Mouse (Mus musculus) gastrocnemius, postnatal 10 days (tissue): ENCODE measurements at regions not wholly inside any gene's neighbourhood (a gene's known extent, or its start where the extent isn't known, plus 50 kb on each side); places are given as distances from the start of the nearest gene placed in this dataset.
A peak's percentile ranks its signal among the peaks of the same experiment; 100 is the strongest.

ENCODE experiments used
- DNase-seq: peaks from one replicate; pipeline ENCODE4 v3.0.0; 2021; ENCODE audit warnings: mixed read lengths

DNA sequence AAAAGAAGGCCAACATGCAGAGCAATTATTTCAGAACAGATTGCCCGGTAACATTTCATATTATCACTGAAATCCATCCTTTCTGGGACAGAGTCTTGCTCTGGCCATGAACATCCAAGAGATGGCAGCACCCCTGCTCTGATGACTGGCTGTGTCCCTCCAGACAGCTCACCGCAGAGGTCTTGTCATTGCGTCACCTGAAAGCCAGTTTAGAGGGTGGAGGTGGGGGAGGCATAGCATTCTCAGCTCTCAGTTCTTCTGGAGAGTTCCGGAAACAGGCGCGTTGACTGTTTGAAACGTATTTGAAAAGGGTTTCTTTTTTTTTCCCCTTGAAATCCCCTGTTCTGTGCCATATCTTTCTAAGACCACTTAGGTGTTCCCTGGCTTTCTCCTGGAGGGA lies 145.7 kb upstream of the Pgrmc2 start:
- DNase-seq, result peak; percentile 38

DNA sequence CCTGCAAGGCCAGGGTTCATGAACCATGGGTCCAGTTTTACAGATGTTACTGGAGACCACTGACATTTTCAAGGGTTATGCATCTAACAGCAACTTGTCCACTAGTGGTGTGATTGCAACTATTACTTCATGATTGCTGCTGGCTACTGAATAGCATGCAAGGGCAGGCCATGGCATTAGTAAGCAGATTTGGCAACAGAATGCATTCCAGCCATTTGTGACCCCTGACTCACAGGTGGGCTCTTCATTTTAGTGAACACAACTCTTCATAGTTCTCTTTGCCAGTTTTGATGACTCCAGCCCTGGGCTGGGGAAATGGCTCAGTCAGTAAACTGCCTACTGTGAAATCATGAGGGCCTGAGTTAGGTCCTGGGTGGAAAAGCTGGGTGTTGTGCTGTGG lies 137.9 kb upstream of the Pgrmc2 start:
- no peak for DNase-seq

DNA sequence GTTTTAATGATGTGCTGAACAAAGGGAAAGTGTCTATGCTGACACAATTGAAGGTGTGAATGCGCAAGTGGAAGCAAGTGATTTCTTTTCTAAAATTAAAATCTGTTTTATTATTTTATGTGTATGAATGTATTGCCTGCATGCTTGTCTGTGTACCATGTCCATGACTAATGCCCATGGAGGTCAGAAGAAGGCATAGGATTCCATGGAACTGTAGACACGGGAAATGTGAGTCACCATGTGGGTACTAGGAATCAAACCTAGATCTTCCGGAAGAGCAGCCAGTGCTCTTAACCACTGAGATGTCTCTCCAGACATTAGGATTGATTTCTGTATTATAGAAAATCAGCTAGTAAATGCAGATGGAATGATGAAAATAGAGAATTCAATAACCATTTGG lies 134.9 kb upstream of the Pgrmc2 start:
- DNase-seq, result no peak

DNA sequence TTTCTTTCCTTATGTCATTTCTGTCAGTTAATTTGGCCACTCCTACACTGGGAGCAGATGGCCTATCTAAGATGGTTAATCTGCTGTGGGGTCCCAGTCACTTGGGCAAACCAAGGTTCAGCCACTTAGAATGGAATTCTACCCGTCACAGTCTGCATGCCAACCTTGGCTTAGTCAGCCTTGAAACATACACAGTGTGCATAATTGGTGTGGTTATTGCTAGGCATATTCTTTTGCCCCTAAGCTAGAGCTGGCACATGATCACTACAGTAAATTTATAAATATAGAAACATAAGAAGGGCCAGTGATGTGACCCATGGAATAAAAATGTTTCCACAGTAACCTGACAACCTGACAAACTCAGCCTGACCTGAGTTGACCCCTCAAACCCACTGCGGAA lies 130.7 kb upstream of the Pgrmc2 start:
- DNase-seq, result no peak

DNA sequence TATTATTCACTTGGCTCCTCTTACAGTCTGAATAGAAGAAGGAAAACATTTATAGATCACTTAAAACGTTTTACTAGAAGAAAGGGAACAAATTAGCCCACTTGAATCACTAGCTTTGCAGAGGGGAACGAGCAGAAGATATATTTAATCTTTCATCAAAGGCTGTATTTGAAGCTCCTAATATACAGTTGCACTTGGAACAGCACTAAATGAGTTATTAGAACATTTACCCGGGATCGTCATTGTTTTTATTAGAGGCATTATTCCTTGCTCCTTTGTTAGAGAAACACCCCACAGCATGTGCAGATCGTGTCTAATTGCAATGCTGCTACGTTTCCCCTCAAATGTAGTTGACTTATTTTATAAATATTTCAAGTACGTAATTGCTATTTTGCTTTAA lies 127.5 kb upstream of the Pgrmc2 start:
- DNase-seq, result no peak

DNA sequence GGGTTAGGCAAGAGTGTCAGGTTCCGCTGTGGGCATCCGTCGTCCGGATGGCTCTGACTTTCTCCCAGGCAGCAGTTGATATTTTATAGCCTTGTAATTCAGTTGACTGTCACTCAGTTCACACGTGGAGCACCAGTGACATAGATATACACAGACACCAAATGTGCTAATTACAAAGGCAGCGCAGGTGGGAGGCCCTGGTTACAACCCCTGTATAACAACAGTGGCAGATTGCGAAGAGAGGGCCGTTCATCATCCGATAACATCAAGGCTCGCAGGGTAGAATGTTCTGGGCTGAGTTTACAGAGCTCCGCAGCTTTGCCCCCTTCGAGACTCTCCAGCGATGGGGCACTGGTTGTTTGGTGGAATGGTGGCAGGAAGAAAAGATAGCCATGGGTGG lies 120.0 kb upstream of the Pgrmc2 start:
- DNase-seq, result no peak

DNA sequence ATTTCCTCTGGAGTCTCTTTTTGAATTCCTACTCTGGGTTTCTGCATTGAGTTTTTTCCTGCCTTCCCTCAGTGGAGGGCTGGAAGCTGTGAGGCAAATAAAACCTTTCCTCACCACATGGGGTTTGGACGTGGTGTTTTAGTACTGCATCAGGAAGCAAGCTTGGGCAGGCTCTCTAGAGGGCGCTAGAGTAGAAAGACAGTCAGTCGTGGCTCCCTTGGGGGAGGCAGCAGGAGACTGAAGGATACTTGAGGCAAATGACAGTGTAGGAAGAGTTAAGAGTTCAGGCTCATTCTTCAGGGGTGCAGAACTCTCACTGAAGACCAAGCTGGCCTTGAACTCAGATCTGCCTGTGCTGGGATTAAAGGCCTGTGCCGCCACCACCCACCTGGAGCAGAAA lies 118.9 kb upstream of the Pgrmc2 start:
- DNase-seq, result no peak

DNA sequence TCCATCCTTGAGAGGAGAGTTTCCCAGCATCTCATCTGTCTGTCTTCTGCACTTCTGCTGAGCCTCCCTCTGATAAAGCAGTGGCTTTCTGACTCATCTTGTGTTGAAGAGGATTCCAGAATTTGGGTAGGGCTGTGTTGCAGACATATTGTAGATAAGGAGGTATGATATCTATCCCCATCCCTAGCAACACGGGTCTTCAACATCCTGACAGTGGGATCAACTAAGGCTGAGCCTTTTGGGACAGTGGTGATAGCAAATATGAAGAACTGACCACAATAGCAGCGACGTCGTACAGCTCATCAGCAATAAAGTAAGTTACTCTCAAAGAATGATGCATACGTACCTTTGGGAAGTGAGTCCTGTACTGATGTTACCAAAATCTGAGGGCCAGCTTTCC lies 117.2 kb upstream of the Pgrmc2 start:
- no peak for DNase-seq

DNA sequence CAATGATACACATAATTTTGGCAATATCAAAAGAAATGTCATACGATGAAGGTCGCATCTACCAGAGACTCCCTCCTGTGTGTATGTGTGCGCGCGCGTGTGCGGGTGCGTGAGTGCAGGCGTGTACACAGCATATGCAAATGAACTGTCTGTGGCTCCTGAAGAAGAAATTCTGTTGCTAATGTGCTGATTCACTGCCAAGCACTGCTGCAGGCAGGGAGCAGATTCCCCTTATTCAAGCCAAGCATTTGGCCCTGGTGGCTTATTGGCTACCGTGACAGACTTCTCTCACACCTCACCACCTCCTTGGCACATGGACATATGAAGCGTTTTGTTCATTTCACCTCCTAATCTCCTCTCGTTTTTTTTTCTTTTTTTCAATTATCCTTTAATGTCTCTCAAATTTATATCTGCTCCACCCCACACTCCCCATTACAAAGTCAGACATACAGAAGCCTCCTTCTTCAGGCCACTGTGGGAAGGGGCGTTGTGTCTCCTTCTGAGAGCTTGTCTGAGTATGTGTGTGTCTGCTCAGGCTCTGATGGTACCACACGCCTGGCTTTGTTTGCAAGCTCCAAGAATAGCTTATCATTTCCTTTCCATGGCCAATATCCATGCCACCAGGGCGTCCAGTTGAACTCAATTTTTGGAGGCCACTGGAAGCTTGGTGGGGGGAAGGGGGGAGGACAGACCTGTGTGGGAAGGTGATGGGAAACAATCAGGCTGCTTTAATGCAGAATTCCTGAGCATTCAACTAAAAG lies 115.5 kb upstream of the Pgrmc2 start:
- DNase-seq, result no peak

DNA sequence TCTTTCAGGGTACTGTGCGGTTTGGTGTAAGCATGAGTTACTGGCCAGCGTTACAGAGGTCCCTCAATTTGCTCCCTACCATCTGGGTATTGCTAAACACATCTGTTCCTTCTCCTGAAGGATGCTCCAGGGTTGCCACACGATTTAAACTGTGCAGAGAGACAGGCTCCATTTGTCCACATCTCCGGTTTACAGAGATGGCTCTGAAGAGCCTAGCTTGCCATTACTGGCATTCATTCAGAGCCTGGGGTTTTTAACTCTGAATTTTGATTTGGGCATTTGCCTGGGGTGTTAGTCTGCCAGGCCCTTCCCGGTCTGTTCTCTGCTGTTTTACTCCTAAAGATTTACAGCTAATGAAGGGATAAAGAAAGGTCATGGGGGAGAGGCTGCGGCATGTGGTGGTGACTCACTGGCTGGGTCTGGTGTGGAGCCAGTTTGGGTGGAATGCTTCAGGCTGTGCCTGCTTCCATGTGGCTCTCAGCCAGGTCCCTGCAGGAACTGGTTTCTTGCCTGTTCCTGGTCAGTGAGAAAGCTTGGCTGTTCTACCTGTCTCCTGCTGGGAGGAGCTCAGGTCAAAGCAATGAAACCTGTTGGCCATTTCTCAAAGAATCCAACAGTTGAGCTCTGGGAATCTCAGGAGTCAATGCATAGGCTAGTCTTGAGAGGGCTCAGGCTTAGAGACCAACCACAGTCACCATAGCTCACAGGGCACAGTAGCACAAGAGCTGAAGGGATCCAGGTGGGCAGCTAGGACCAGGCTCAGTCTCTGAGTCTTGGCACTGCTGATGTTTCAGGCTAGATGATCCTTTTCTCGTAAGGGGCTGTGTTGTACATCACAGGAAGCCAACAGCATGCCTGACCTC lies 112.5 kb upstream of the Pgrmc2 start:
- DNase-seq, result peak; percentile 77

DNA sequence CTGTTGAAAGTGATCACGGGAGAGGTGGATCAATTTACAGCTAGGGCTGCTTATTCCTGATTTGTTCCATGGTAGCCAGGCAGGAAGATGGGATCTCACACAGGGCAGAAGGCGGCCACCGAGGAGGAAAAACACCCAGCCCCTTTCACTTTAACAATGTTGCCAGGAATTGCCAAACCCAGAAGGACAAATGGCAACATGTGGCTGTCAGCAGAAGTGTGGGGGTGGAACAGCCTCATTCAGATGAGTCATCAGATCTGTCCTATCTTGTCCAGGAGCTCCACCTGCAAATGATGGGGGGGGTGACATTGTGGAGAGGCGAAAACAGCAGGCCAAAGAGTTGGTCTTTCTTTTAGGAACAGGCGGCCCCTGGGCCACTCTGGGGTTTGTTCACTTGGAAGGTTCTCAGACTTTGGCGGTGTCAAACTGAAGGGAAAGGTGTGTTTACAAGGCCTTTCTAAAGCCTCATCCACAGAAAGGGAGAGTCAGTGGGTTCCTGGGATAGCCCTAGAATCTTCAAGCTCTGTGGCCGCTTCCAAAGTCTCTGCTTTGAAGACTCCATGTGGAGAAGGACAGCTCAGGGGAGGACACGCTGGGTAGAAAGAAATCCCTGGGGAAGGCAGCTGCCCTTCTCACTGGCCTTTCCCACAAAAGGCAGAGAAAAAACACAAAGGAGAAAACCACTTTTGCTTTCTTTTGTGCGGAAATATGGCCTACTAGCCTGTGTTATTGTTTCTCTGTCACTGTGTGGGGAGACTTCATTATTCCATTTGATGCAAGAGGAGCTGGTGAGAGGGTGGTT lies 111.7 kb upstream of the Pgrmc2 start:
- DNase-seq, result no peak

DNA sequence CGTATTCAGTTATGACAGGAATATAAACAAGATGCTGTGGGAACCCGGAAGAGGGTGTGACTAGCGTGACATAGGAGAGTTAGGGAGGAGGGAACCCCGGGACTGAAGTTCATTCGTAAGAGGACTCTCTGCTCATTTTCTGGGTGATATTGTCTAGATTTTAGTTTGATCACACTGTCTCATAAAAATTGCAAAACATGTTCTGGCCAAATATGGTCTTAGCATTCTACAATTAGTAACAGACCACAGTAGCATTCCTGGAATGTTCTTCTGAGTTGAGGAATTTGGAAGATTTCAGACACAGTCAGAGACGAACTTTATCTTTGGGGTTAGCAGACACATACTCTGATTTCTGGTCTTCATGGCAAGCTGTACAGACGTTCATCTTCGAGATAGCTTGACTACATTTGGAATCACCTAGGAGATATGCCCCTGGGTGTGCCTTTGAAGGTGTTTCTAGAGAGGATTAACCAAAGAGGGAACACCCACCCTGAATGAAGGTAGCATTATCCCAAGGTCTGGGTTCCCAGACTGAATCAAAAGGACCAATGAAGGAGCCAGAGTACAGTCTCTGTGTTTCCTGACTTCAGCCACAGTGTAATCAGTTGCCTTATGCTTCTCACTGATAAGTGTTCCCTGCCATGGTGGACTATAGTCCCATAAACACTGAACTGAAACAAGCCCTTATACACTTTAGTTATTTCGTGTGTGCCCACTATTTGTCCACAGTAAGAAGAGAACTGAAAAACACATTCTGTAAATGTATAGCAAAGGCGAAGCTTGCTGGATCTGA lies 102.7 kb upstream of the Pgrmc2 start:
- DNase-seq, result no peak

DNA sequence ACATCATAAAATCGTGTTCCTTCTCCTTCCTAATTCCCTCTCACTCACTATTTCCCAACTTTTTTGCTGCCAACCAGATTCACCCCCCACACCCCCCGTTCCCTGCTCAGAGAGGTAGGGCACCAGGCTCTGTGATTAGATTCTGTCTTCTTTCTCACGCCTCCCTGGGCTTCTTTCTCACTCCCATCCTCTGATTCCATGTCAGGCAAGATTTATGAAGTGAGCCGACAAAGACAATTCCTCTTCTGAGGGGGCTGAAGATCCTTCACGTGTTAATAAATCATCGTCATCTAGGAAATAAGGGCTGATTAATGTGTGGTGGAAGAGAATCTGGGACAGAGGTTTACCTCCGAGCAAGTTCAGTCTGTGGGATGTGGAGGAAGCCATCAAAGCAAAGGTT lies 101.5 kb upstream of the Pgrmc2 start:
- no peak for DNase-seq

DNA sequence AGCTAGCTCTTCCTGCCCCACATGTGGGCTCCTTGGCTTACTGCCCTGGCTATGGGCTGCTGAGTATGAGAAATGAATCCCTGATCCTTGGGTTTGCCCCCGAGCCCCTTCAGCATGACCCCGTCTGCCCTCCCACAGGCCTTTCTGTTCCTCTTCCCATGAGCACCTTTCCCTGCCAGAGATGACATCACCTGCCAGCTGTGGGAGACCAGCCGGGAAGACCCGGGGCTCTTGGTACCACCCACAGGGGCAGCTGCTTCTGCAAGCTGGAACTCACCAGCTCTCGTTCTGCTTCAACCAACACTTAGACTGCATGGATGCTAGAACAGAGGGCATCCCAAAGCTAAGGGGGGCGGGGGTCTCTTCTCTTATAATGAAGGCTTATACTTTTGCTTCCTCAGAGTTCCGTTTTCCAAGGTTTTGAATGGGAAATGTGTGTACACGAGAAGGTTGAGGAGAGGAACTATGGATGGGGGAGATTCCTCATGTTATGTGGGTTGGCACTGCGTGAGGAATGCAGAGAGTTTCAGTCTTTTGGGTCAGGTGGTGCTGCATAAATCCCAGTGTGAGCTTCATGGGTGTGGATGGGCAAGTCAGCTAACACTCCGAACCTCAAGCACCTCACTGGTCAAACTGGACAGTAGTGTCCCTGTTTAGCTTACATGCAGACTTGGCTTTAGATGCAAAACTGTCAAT lies 100.2 kb upstream of the Pgrmc2 start:
- peak; percentile 33 for DNase-seq

DNA sequence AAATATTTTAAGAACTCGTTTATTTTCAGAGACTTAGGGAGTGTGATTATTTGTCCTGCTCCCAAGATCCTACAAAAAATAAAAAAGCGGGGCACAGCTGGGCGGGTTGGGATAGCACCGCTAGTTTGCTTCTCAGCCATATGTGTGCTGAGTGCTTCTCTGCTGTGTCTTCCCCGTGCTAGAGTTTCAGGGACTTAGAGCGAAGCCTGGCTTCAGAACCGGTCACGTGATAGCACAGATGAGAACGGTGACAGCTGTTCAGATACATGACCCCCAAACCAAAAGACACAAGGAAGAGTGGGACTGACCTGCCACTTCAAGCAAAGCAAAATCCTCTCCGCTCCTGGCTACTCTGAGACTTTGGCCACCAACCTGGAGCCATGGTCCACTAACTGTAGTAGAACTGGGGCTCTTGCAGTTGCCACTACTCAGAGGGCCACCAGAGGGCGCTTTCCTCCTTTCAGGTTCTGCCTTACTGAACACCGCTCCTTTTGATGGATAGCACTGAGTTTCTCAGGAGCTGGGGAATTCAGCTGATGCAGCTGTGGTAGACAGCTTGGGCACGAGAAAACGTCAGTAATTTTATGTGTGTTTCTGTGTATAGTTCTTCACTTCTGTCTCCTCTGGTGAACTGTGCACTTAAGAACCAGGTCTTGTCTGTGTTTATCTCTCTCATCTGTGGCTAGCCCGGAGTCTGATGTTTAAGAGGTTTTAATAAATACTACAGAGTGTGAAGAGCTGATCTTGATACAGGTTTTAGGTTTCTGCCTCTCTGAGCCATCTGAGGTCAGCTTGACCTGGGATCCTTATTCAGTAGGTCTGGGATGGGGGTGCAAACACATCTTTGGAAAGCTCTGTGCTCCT lies 99.4 kb upstream of the Pgrmc2 start:
- DNase-seq, result peak; percentile 88

DNA sequence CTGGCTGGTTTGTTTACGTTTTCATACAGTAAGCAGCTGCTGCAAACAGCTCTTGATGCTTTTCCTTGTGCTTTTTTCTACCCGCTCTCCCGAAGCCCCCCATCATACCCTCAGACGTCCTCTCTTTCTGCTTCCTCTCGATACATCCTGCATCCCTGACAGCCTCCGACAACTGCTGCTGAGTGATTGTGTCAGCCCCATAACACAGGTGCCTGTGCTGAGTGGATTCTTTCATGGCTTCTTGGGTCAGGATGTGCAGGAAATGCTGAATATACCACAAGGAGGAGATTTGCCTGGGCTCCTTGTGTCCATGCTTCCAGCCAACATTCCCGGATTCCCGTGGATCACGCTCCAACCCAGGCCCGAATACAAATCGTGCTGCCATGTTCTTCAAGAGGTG lies 98.6 kb upstream of the Pgrmc2 start:
- DNase-seq, result no peak

DNA sequence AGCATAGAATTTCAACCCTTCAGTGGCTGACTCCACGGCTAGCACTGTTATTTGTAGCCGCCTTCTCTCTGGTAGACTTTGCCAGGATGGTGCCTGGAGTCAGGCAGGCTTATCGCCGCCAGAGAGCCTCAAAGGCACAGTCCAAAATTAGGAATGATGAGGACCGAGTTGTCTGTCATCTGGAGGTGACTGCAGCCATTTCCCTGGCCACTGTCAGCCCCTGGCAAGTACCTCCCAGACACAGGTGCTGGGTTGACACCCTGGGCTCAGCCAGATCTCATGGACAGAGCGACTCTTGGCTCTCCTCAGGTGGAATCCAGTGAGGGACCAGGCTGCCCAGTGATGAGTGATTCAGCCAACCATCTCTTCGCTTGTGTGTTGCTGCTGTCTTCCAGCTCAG lies 98.1 kb upstream of the Pgrmc2 start:
- peak; percentile 29 for DNase-seq

DNA sequence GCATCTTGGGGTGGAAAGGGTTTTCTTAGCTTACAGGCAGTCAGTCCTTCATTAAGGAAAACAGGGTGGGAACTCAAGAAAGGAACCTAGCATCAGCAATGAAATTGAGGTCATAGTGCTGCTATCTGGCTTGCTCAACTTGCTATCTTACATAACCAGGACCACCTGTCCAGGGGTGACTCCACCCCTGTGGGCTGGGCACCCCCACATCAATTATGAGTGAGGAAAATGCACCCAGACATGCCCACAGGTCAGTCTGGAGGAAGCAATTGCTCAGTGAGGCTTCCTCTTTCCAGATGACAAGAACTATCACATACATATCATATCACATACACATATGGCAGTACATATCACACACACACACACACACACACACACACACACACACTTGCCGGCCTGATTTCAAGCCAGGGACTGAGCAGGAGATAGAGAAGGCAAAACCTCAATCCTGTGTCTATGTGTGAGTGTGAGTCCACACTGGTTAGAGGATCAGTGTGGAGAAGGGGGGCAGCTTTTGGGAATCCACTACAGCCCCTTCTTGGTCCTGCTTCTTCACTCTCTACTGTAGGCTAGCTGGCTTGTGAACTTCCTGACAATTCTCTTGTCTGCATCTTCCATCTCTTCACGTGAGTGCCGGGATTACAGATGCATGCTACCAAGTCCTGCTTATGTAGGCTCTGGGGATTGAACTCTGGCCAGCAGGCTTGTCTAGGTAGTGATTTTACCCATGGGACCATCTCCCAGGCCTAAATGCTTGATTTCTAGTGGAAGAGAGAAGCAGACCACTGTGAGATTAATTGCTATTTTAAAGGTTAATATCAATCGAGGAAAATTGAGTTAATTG lies 96.4 kb upstream of the Pgrmc2 start:
- no peak for DNase-seq

DNA sequence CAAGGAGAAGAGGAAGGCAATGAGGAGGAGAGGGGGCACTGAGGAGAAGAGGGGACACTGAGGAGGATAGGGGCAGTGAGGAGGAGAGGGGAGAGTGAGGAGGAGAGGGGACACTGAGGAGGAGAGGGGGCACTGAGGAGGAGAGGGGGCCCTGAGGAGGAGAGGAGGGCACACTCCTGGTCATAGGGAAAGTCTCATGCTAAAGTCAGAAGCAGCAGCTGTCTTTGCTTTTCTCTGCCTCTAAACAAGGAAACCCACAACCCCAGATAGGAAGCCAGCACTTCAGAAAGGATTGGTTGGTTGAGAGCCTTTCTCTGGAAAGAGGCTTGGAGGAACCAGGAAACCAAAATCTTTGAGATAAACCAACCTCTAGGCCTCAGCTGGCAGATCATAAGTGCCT lies 94.3 kb upstream of the Pgrmc2 start:
- DNase-seq, result no peak

DNA sequence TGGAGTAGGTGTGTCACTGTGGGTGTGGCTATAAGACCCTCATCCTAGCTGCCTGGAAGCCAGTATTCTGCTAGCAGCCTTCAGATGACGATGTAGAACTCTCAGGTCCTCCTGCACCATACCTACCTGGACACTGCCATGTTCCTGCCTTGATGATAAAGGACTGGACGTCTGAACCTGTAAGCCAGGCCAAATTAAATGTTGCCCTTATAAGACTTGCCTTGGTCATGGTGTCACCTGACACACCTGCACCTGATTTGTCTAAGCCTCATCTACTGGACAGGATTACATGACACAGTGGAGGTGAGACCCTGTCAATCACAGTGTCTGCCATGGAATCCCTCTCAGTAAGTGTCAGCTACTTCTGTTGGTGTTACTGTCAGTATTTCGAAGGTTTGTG lies 92.5 kb upstream of the Pgrmc2 start:
- no peak for DNase-seq
